Mouse (Mus musculus) liver, embryonic 14.5 days (tissue): ENCODE data around the gene H2afv.

Source experiments
- CTCF ChIP-seq: IDR thresholded peaks from 2 replicates; pipeline ENCODE4 v1.5.1; 2016; ENCODE audit warnings: antibody characterized with exemption, low read depth, control low read depth
- EP300 ChIP-seq: IDR thresholded peaks from 2 replicates; pipeline ENCODE4 v1.6.1; 2016; ENCODE audit warnings: antibody characterized with exemption, low read depth

DNA sequence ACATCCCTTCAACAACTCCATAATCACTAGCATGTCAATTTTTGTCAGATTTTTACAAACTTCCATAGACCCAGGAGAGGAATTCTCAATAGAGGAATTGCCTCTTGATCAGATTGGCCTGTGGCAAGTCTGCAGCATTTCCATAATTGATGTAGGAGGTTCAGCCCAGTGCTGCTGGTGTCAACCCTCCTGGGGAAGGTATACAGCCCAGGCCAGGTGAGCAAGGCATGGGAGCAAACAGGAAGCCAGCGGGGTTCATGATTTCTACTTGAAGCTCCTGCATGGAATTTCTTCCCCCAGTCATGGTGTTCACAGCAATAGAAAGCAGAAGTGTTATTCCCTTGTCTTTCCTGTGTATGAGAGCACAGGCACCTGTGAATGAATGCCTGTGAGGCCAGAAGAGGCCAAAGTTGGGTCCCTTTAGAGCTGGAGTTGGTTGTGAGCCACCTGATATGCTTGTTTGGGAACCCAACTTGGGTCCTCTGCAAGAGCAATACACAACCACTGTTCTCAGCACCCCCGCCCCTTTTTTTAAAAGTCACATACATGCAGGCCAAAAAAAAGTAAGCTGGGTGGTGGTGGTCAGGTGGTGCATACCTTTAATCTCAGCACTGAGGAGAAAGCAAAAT is 23.4 kb downstream of the H2afv start:
- no peak for TF ChIP-seq CTCF
- TF ChIP-seq EP300 = no peak
